Mouse (Mus musculus) liver, postnatal 0 days (tissue): ENCODE results near the gene Fam208a. TPM values are rescaled to one million over a fixed set of nuclear protein-coding genes. Genes with fewer than 3 reads are reported as not detected.

ENCODE experiments used
- ATAC-seq: fragments of 200-750 bp; cut with Nextera tagmentation; 2 replicates; pipeline ENCODE4 v1.8.0; 2017; ENCODE audit warnings: mild to moderate bottlenecking, moderate library complexity
- DNase-seq: peaks from one replicate; pipeline ENCODE4 v3.0.0-alpha.2; 2016
- H3K27ac ChIP-seq: fragments of 300-500 bp; sonication (generic); 2 replicates; pipeline ENCODE4 v1.5.1; 2014; ENCODE audit warnings: antibody characterized with exemption, moderate library complexity, mild to moderate bottlenecking, low read depth
- H3K27me3 ChIP-seq: fragments of 300-500 bp; sonication (generic); 2 replicates; pipeline ENCODE4 v1.6.1; 2014; ENCODE audit warnings: low read length, control low read depth, mixed read lengths; ENCODE audit not compliant: insufficient read depth
- H3K36me3 ChIP-seq: fragments of 300-500 bp; sonication (generic); replicated peaks from 2 replicates; pipeline ENCODE4 v1.6.1; 2014; ENCODE audit warnings: mild to moderate bottlenecking, control low read depth, low read length, moderate library complexity, mixed read lengths; ENCODE audit not compliant: insufficient read depth
- H3K4me1 ChIP-seq: fragments of 300-500 bp; sonication (generic); 2 replicates; pipeline ENCODE4 v1.6.1; 2014; ENCODE audit warnings: antibody characterized with exemption, mild to moderate bottlenecking, control low read depth; ENCODE audit not compliant: insufficient read depth
- H3K4me2 ChIP-seq: fragments of 300-500 bp; sonication (generic); 2 replicates; pipeline ENCODE4 v1.6.1; 2014; ENCODE audit warnings: low read depth, mild to moderate bottlenecking, low read length, moderate library complexity, mixed read lengths
- H3K4me3 ChIP-seq: fragments of 300-500 bp; sonication (generic); 2 replicates; pipeline ENCODE4 v1.5.1; 2014; ENCODE audit warnings: low read depth, low read length
- H3K9ac ChIP-seq: fragments of 300-500 bp; sonication (generic); replicated peaks from 2 replicates; pipeline ENCODE4 v1.6.1; 2014; ENCODE audit warnings: mild to moderate bottlenecking, moderate library complexity
- H3K9me3 ChIP-seq: fragments of 300-500 bp; sonication (generic); 2 replicates; pipeline ENCODE4 v1.6.1; 2016; ENCODE audit warnings: mild to moderate bottlenecking, control low read depth, low read length, mixed read lengths
- CTCF ChIP-seq: sonication (generic); IDR thresholded peaks from 2 replicates; pipeline ENCODE4 v1.5.1; 2016; ENCODE audit warnings: antibody characterized with exemption, low read depth
- EP300 ChIP-seq: IDR thresholded peaks from 2 replicates; pipeline ENCODE4 v1.6.1; 2016; ENCODE audit warnings: antibody characterized with exemption, low read depth, mild to moderate bottlenecking
- WGBS: fragments of 180-500 bp; shearing (Covaris S2); extraction: QIAGEN DNeasy Blood & Tissue Kit; methylation state at CpG from one replicate; pipeline ENCODE4 v1.1.7; 2014; ENCODE audit not compliant: insufficient replicate concordance; 5-methylcytosine and 5-hydroxymethylcytosine counted together
- microRNA-seq: library from miRNA; unstranded; fragments of <30 nt; microRNA quantifications from one replicate; pipeline ENCODE4, GENCODE M21; 2016
- polyA plus RNA-seq: library from polyadenylated mRNA; unstranded; fragments of >200 nt; fragmentation: Nextera tagmentation; extraction: Ambion mirVana; gene quantifications from 2 replicates; pipeline ENCODE4 v1.2.1, GENCODE M21; 2015

Gene Fam208a
- polyA plus RNA-seq, 1 experiment from 2014 or later = 3.9 TPM

DNA sequence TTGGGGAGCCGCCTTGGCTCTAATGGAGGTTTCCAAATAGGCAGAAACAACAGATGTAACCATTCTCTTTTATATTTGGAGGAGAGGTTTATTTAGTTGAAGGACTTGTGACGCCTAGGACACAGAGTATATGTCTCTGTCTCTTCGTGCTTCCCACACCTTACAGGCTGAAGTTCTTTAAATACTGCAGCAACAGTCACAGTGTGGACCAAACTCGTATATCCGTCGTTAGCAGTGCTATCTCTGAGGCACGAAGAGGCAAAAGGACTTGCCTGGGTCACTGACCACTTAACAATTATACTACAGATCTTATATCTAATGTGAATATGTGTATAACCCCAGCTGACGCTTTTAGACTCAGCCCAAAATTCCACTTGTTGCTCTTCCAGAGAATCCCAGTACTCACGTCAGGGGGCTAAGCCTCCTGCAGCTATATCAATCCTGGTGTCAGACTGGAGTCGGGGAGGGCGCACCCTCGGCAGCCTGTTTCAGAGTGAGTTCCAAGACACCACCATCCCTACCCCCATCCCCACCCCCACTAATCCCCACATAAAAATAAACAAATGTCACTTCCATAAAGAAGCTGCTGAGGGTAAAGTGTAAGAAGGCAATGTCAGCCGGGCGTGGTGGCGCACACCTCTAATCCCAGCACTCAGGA is 80.1 kb downstream of the Fam208a start:
- TF ChIP-seq EP300 (no peak), CTCF (no peak)
- peak overlapping the region; percentile 84 for H3K4me3 ChIP-seq
- H3K27me3 ChIP-seq = no peaks in the 10 kb centered on the region
- WGBS = 35% methylated on average over 15 of the region's 15 CpGs
- no peaks in the 10 kb centered on the region for H3K9me3 ChIP-seq
- H3K9ac ChIP-seq = peak overlapping the region; percentile 74
- DNase-seq (peak; percentile 13), ATAC-seq (peak; percentile 53)
- H3K4me1 ChIP-seq = no peaks in the 10 kb centered on the region; the same call in 1 of the 2 replicates
- H3K4me2 ChIP-seq = peak overlapping the region; percentile 78
- no peaks in the 10 kb centered on the region for H3K36me3 ChIP-seq
- no peak overlapping the region for H3K27ac ChIP-seq

DNA sequence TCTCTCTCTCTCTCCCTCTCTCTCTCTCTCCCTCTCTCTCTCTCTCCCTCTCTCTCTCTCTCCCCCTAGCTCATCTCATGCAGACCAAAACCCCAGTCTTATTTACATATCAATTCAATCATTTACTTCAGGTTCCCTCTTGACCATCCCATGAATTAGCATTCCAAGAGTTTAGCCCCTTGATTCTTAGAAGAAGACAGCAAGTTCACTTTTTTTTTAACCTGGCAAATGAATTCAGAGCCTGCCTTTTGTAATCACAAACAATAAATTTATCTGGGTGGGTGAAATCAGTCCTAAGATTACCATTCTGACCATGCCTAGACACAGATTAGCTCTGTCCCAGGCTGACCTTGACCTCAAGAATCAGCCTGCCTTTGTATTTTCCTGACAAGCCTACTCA is 95.9 kb downstream of the Fam208a start:
- Histone ChIP-seq H3K27me3 (no peaks in the 10 kb centered on the region), H3K36me3 (no peaks in the 10 kb centered on the region), H3K9me3 (peaks cover 7% of the 10 kb centered on the region), H3K4me1 (no peaks in the 10 kb centered on the region), H3K27ac (no peak overlapping the region), H3K4me2 (no peak overlapping the region), H3K4me3 (no peak overlapping the region), H3K9ac (no peak overlapping the region)
- TF ChIP-seq EP300 = no peak
- TF ChIP-seq CTCF = no peak
- DNase-seq (no peak), ATAC-seq (no peak)

Small RNAs within 50 kb of the gene (microRNA-seq; reads per million reads assigned to microRNA genes)
- gene Gm23633 = not detected

Other genes starting within 250 kb of the Fam208a start
- gene Ccdc66, start 79.6 kb downstream of the Fam208a start, polyA plus RNA-seq = 1.3 and 1.9 TPM in 2 replicates
- gene Erc2, start 193.6 kb downstream of the Fam208a start, polyA plus RNA-seq = 1.5 and 1.9 TPM in 2 replicates